In the genomic region with DNA sequence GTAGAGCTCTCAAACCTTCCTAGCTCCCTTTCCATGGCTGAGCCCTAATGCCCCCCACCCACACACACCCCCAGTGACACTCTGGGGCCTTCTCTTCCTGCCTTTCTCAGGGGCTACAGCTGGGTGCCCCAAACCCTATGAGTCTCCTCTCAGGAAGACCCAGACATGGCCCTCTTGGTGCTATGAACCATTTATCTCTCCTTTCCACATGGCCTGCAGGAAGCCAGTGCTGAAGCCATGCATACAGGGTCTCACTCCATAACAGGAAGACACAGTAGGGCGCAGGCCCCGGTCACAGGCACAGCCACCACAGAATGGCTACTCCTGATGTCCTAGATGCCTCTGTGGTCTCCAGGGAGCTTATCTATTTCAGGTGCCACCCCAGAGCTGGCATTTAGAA, we compare ENCODE assay signal across 13 mouse cellular contexts. TPM values are rescaled to one million over a fixed set of nuclear protein-coding genes. Genes with fewer than 3 reads are reported as not detected.
DNase-seq lines count a peak whose midpoint lies in the region; ATAC-seq and TF ChIP-seq lines count a peak whose summit lies in the region.
"Had no signal": no experiment of that assay in that cellular context is flagged by ENCODE, and none has a peak within 500 bp of the region (broad histone marks: within the 10 kb centered on the region; RNA-seq: fewer than 3 reads in every experiment).

No protein-coding gene starts in this region.

- no peak overlapping the region for H3K4me3 ChIP-seq in gastrocnemius, adult 2 months
- no peak overlapping the region for H3K4me3 ChIP-seq in layer of hippocampus, adult 2 months
- no peak overlapping the region for H3K4me3 ChIP-seq in embryonic fibroblast, embryonic 13.5 days (ENCODE audit: insufficient read depth, low read length)
- H3K4me3 ChIP-seq: midbrain, embryonic 15.5 days had no signal

- H3K4me1 ChIP-seq in embryonic fibroblast, embryonic 13.5 days (ENCODE audit: control insufficient read depth, insufficient read depth, low read length): peaks cover 25% of the 10 kb centered on the region

- intact Hi-C loops in gastrocnemius, adult 2 months (cut with DNase I): loop anchor here (5.0 kb wide), 1 partner anchor 41 kb away; the partner anchor contains the start of gene Bcr

- H3K27ac ChIP-seq in gastrocnemius, adult 2 months: peak overlapping the region; percentile 80
- H3K27ac ChIP-seq in layer of hippocampus, adult 2 months: peak overlapping the region; percentile 77
- H3K27ac ChIP-seq in embryonic fibroblast, embryonic 13.5 days (ENCODE audit: insufficient read depth, low read length): peak overlapping the region; percentile 47
- H3K27ac ChIP-seq: hindbrain, postnatal 0 days; midbrain, embryonic 15.5 days had no signal

- no peak for DNase-seq in gastrocnemius, adult 2 months
- no peak for DNase-seq in gastrocnemius, postnatal 4 days (ENCODE audit: low spot score in 2 of 2)
- no peak for DNase-seq in layer of hippocampus, adult 2 months (ENCODE audit: low spot score in 2 of 2)
- no peak for DNase-seq in layer of hippocampus, postnatal 25 days (ENCODE audit: extremely low spot score in 1 of 2, low spot score in 1 of 2)
- DNase-seq in thymus, postnatal 36 days: no peak
- DNase-seq: right cerebral cortex, postnatal 4 days; thymus, adult 2 months had no signal

- peak; percentile 49; the same call in 1 of the 2 replicates for ATAC-seq in megakaryocyte-erythroid progenitor cell, adult 5-6 weeks (replicated peaks; ENCODE audit: low FRiP score, low TSS enrichment, poor library complexity, severe bottlenecking)
- no peak for ATAC-seq in monocyte, adult 5-6 weeks (replicated peaks; ENCODE audit: insufficient number of reproducible peaks, low FRiP score, low TSS enrichment, poor library complexity, severe bottlenecking)
- ATAC-seq: hindbrain, postnatal 0 days; midbrain, embryonic 15.5 days; Patski had no signal

- TF ChIP-seq CTCF in gastrocnemius, adult 2 months (IDR thresholded peaks at IDR 0.05): no peak
- TF ChIP-seq CTCF in layer of hippocampus, adult 2 months (conservative IDR thresholded peaks at IDR 0.05): no peak
- no peak for TF ChIP-seq CTCF in embryonic fibroblast, embryonic 13.5 days (IDR thresholded peaks at IDR 0.05; ENCODE audit: borderline replicate concordance, insufficient read depth, low read length)

- no peak for TF ChIP-seq POLR2A in embryonic fibroblast, embryonic 13.5 days (IDR thresholded peaks at IDR 0.05; ENCODE audit: low read depth, low read length)

RNA-seq across cellular contexts. Expression of gene Bcr, which starts 43.1 kb away (rescaled TPM):
- total RNA-seq in gastrocnemius, adult 2 months (2021): 1 to 10 TPM; 4.1 to 5.1 TPM
- 10 to 100 TPM in 1 of 2 experiments, 1 to 10 TPM in 1; 7.3 to 10.5 TPM for total RNA-seq in gastrocnemius, postnatal 4 days (2021)
- total RNA-seq in layer of hippocampus, adult 2 months (2021): 100 to 1,000 TPM; 116 to 124 TPM
- 100 to 1,000 TPM; 107 to 109 TPM for total RNA-seq in layer of hippocampus, postnatal 25 days (2021)
- polyA plus RNA-seq in embryonic fibroblast, embryonic 13.5 days (2011; ENCODE audit: insufficient read length, low read depth, missing spikeins): 15.1 and 21.0 TPM in 2 replicates
- total RNA-seq in megakaryocyte-erythroid progenitor cell, adult 5-6 weeks (2014; fragmentation: Nextera tagmentation): 4.0 and 5.5 TPM in 2 replicates
- total RNA-seq in megakaryocyte-erythroid progenitor cell, adult 5-6 weeks (2017): 1.4 and 6.9 TPM in 2 replicates
- total RNA-seq in monocyte, adult 5-6 weeks (2017): 7.1 to 13.3 TPM (median 13.1 TPM) in 3 replicates
